Mouse (Mus musculus): Measurements from ENCODE around the gene Spaca7.

DNA sequence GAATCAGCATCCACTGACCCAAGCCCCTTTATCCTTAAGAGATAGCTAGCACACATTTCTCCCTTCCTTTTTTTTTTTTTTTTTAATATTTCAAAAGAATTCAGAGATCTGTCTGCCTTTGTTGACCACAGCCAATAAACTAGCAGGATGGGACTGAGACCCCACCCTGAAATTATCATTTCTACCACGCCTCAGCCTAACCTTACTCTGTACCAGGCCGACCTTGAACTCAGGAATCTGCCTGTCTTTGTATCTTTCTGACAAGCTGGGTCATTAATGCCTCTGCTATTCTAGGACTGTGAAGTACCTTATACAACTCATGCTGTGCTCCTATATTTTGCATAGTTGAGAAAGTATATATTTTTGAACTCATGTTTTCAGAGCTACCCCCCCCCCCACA, 44.2 kb upstream of the Spaca7 start:
- TF ChIP-seq CTCF (conservative IDR thresholded peaks at IDR 0.05; ENCODE audit: low read length) (no peak), NANOG (IDR thresholded peaks at IDR 0.05; ENCODE audit: borderline replicate concordance, low read length) (no peak), POU5F1 (IDR thresholded peaks at IDR 0.05; ENCODE audit: borderline replicate concordance, low read length) (no peak)

All from E14TG2a.4 (cell line).